Mouse (Mus musculus): ENCODE data around the gene Olfr12. TPM values are rescaled to one million over a fixed set of nuclear protein-coding genes. Genes with fewer than 3 reads are reported as not detected.

Olfr12 gene
- not detected in 2 replicates for polyA plus RNA-seq (2015; fragmentation: Nextera tagmentation; extraction: Ambion mirVana)

DNA sequence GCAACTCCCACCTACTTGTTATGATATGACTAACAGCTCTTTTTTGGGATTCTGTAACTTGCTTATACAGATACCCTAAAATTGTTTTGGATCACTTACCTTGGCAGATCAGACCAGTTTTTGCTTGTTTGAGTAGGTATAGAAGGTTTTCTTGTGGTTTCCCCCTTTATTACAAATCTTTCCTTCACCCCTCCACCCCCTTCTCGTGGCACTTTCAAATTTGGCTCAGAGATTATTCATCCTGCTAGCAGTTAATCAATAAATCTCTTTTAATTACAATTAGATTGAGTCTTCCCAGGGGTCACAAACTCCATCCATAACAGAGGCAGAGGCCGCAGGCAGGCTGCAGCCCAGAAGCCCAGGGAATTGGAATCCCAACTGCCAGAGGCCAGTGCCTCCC is at the start of gene Olfr12:
Gene Olfr12, plus strand, starts transcription at position 301 of the 400 bp plus-strand sequence.
- H3K9ac ChIP-seq, result no peak within 1 kb of the TSS
- H3K9me3 ChIP-seq (replicated peaks), result no peaks in the 10 kb centered on the region
- H3K4me3 ChIP-seq, result no peak within 1 kb of the TSS
- H3K4me1 ChIP-seq, result no peaks in the 10 kb centered on the region
- 77% methylated on average over 2 of the region's 2 CpGs for WGBS
- 0 out of 2 replicates have a peak, but pooled peaks cover under 1% of the 10 kb centered on the region for H3K27me3 ChIP-seq
- H3K36me3 ChIP-seq (ENCODE audit: poor library complexity, severe bottlenecking), result no peaks in the 10 kb centered on the region
- ATAC-seq, result no peak
- H3K4me2 ChIP-seq, result no peak within 1 kb of the TSS
- H3K27ac ChIP-seq, result no peak within 1 kb of the TSS

- 92% methylated on average over 3 of the region's 3 CpGs for WGBS
- no peak for ATAC-seq
Observed at GRCm38 (mm10) chr1:92571022-92571421, 46.6 kb upstream of the Olfr12 start, which contains the start of gene Olfr1413. Olfr1413 (plus strand) TSS chr1:92571322.

DNA sequence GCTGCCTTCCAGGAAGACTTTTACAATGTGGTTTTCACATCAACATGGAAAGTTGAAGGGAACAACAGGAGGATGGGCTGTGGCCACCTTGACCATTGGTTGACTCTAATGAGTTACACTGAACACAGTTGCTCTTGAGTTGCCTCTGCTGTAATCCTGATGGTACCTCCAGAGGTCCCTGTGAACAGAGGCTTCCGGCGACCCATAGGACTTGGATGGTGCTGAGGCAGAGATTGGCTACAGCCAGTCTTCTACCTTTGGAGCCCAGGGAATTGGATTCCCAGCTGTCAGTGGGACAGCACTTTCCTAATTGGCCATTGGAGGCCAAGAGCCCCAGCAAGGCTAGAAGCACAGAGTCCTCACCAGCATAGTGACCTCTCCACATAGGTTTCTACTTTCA is 32.1 kb upstream of the Olfr12 start, which contains the start of gene Olfr1412:
Gene Olfr1412, plus strand, starts transcription at position 301 of the 400 bp plus-strand sequence.
- H3K9ac ChIP-seq, result no peak within 1 kb of the TSS
- H3K9me3 ChIP-seq (replicated peaks), result no peaks in the 10 kb centered on the region
- H3K27ac ChIP-seq, result no peak within 1 kb of the TSS
- ATAC-seq, result no peak
- H3K27me3 ChIP-seq, result 0 out of 2 replicates have a peak, but pooled peaks cover 2% of the 10 kb centered on the region
- 85% methylated on average over 2 of the region's 2 CpGs for WGBS
- H3K36me3 ChIP-seq (ENCODE audit: poor library complexity, severe bottlenecking), result no peaks in the 10 kb centered on the region
- no peak within 1 kb of the TSS for H3K4me3 ChIP-seq
- no peaks in the 10 kb centered on the region for H3K4me1 ChIP-seq
- H3K4me2 ChIP-seq, result no peak within 1 kb of the TSS

More at GRCm38 (mm10) chr1:92571022-92571421, 46.6 kb upstream of the Olfr12 start, which contains the start of gene Olfr1413:
- Histone ChIP-seq H3K4me3 (no peak within 1 kb of the TSS), H3K27ac (no peak within 1 kb of the TSS), H3K9me3 (replicated peaks) (no peaks in the 10 kb centered on the region), H3K36me3 (ENCODE audit: poor library complexity, severe bottlenecking) (no peaks in the 10 kb centered on the region), H3K4me2 (no peak within 1 kb of the TSS), H3K27me3 (no peaks in the 10 kb centered on the region), H3K4me1 (no peaks in the 10 kb centered on the region), H3K9ac (no peak within 1 kb of the TSS)

DNA sequence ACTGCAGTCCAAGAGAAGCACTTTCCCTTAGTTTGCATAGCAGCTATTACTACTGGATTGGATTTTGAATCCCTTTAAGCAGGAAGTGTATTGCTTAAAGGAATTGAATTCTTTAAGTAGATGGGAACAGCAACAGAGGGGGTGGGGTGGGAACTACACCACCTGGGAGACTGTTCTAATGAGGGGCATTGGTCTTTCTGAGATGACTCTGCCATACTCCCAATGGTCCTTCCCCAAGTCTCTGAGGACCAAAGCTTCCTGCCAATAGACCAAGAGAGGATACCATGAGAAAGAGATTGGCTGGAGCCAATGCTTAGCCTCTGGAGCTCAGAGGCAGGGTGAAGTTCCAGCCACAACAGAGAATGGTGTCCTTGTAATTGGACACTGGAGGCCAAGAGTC is 23.5 kb upstream of the Olfr12 start, which contains the start of gene Olfr1411:
Gene Olfr1411, plus strand, starts transcription at position 301 of the 400 bp plus-strand sequence.
- no peaks in the 10 kb centered on the region for H3K36me3 ChIP-seq (ENCODE audit: poor library complexity, severe bottlenecking)
- H3K4me1 ChIP-seq, result no peaks in the 10 kb centered on the region
- ATAC-seq, result no peak
- no peak within 1 kb of the TSS for H3K4me3 ChIP-seq
- H3K9ac ChIP-seq, result no peak within 1 kb of the TSS
- no peak within 1 kb of the TSS for H3K4me2 ChIP-seq
- H3K27ac ChIP-seq, result no peak within 1 kb of the TSS
- no peaks in the 10 kb centered on the region for H3K9me3 ChIP-seq (replicated peaks)
- peaks cover 2% of the 10 kb centered on the region; the same call in 1 of the 2 replicates for H3K27me3 ChIP-seq

DNA sequence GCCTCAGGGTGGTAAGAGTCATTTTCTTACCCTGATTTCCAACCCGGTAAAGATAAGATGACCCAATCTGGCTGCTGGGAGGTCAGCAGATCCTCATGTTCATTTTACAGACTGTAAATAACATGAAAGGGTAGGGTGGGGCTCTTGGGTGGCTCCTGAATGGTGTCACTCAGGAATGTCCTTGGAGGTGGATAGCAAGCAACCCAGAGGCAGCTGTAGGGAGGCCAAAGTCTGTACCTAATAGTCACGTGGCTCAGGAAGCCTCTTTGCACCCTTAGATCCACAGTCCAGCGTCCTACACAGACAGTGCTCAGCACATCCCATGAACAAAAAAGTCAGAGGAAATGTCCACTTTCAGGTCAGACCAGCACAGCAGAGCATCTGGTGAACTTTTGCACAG is 21.6 kb upstream of the Olfr12 start:
- Histone ChIP-seq H3K4me2 (no peak overlapping the region), H3K36me3 (ENCODE audit: poor library complexity, severe bottlenecking) (no peaks in the 10 kb centered on the region), H3K4me1 (no peaks in the 10 kb centered on the region), H3K27ac (no peak overlapping the region), H3K27me3 (no peaks in the 10 kb centered on the region; the same call in 1 of the 2 replicates), H3K4me3 (no peak overlapping the region), H3K9me3 (replicated peaks) (no peaks in the 10 kb centered on the region), H3K9ac (no peak overlapping the region)
- ATAC-seq, result no peak
- WGBS, result 87% methylated on average over 3 of the region's 3 CpGs

GRCm38 (mm10) chr1:92605482-92605881 is 12.1 kb upstream of the Olfr12 start, which contains the start of gene Olfr1410:
Olfr1410 (plus strand) TSS chr1:92605782.
- no peak within 1 kb of the TSS for H3K9ac ChIP-seq
- ATAC-seq, result no peak
- H3K4me3 ChIP-seq, result no peak within 1 kb of the TSS
- no peaks in the 10 kb centered on the region for H3K36me3 ChIP-seq (ENCODE audit: poor library complexity, severe bottlenecking)
- no peak within 1 kb of the TSS for H3K27ac ChIP-seq
- H3K27me3 ChIP-seq, result no peaks in the 10 kb centered on the region; the same call in 1 of the 2 replicates
- no peak within 1 kb of the TSS for H3K4me2 ChIP-seq
- 96% methylated on average over 1 of the region's 1 CpGs for WGBS
- no peaks in the 10 kb centered on the region for H3K9me3 ChIP-seq (replicated peaks)
- no peaks in the 10 kb centered on the region for H3K4me1 ChIP-seq

- Histone ChIP-seq H3K36me3 (ENCODE audit: poor library complexity, severe bottlenecking) (no peaks in the 10 kb centered on the region), H3K9ac (no peak overlapping the region), H3K4me3 (no peak overlapping the region), H3K27me3 (peaks cover 6% of the 10 kb centered on the region; the same call in 1 of the 2 replicates), H3K4me1 (no peaks in the 10 kb centered on the region), H3K4me2 (no peak overlapping the region), H3K9me3 (replicated peaks) (no peaks in the 10 kb centered on the region), H3K27ac (no peak overlapping the region)
- no peak for ATAC-seq
- WGBS, result 77% methylated on average over 4 of the region's 4 CpGs
Observed at GRCm38 (mm10) chr1:92607711-92608110, 9.9 kb upstream of the Olfr12 start.

- 9% methylated on average over 5 of the region's 5 CpGs for WGBS
- ATAC-seq, result no peak
Observed at GRCm38 (mm10) chr1:92611008-92611407, 6.6 kb upstream of the Olfr12 start.

GRCm38 (mm10) chr1:92613175-92613574 is 4.4 kb upstream of the Olfr12 start:
- peaks cover 6% of the 10 kb centered on the region; the same call in 1 of the 2 replicates for H3K27me3 ChIP-seq
- WGBS, result 36% methylated on average over 4 of the region's 4 CpGs

More at GRCm38 (mm10) chr1:92611008-92611407, 6.6 kb upstream of the Olfr12 start:
- Histone ChIP-seq H3K27me3 (peaks cover 6% of the 10 kb centered on the region; the same call in 1 of the 2 replicates), H3K36me3 (ENCODE audit: poor library complexity, severe bottlenecking) (no peaks in the 10 kb centered on the region), H3K27ac (no peak overlapping the region), H3K4me1 (no peaks in the 10 kb centered on the region), H3K4me2 (no peak overlapping the region), H3K9me3 (replicated peaks) (no peaks in the 10 kb centered on the region), H3K9ac (no peak overlapping the region), H3K4me3 (no peak overlapping the region)

DNA sequence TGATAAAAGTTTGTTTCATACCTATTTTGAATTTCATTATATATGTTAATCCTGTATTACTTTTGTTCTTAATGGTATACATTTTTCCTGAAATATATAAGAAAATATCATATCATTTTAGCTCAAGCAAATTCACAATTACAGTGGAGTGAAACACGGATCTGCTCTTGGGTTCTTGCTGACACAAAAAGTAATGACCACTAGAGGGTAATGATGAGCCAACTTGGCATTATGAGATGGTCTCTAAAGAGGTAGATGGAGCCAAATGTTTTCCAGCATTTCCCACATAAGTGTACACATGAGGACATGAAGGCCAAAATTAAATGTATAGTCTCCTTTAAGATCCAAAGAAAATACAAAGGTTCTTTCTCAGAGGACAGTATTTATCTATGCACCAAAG is 3.1 kb upstream of the Olfr12 start:
- Histone ChIP-seq H3K27ac (no peak overlapping the region), H3K9me3 (replicated peaks) (no peaks in the 10 kb centered on the region), H3K27me3 (peaks cover 6% of the 10 kb centered on the region; the same call in 1 of the 2 replicates), H3K4me2 (no peak overlapping the region), H3K4me1 (no peaks in the 10 kb centered on the region), H3K9ac (no peak overlapping the region), H3K36me3 (ENCODE audit: poor library complexity, severe bottlenecking) (no peaks in the 10 kb centered on the region), H3K4me3 (no peak overlapping the region)
- ATAC-seq, result no peak
- WGBS, result 23% methylated on average over 1 of the region's 1 CpGs

More at GRCm38 (mm10) chr1:92613175-92613574, 4.4 kb upstream of the Olfr12 start:
- Histone ChIP-seq H3K9ac (no peak overlapping the region), H3K9me3 (replicated peaks) (no peaks in the 10 kb centered on the region), H3K4me1 (no peaks in the 10 kb centered on the region), H3K4me3 (no peak overlapping the region), H3K27ac (no peak overlapping the region), H3K4me2 (no peak overlapping the region), H3K36me3 (ENCODE audit: poor library complexity, severe bottlenecking) (no peaks in the 10 kb centered on the region)
- ATAC-seq, result no peak; the same call in 1 of the 2 replicates

DNA sequence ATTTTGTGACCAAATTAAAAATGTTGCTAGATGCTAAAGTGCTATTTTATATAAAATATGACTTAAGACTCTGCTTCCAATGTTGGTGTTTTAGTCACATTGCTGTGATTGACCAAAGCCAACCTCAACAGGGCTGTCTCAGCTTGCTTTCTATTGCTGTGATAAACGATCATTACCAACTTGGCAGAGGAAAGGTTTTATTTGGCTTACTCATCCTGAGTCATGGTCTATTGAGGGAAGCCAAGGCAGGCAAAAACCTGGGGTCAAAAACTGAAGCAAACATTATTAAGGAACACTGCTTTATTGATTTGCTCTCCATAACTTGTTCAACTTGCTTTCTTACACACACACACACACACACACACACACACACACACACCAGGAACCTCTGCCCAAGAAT is 1.5 kb upstream of the Olfr12 start:
- Histone ChIP-seq H3K27me3 (peaks cover 6% of the 10 kb centered on the region; the same call in 1 of the 2 replicates), H3K9me3 (replicated peaks) (no peaks in the 10 kb centered on the region), H3K4me1 (no peaks in the 10 kb centered on the region), H3K36me3 (ENCODE audit: poor library complexity, severe bottlenecking) (no peaks in the 10 kb centered on the region), H3K4me2 (no peak overlapping the region), H3K27ac (no peak overlapping the region), H3K9ac (no peak overlapping the region), H3K4me3 (no peak overlapping the region)
- 89% methylated on average over 1 of the region's 1 CpGs for WGBS
- ATAC-seq, result no peak

DNA sequence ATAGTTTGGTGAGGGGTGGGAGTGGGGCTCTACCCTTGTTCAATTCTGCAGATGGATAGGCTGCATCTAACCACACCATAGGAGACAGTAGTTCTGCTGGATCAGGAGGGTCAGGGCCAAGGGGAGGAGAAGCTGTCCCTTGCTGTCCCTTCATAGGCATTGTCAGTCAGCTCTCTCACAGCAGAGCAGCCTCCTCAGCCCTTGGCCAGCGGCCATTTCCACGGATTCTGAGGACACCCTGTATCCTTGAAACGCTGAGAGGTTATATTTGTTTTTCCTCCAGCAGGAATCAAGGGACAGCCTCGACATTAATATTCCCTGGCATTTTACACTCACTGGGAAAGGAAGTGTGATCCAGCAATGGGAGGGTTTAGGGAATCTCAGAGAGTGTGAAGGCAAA is 772 bp downstream of the Olfr12 start:
- Histone ChIP-seq H3K4me2 (no peak overlapping the region), H3K9ac (no peak overlapping the region), H3K27ac (no peak overlapping the region), H3K4me3 (no peak overlapping the region), H3K4me1 (no peaks in the 10 kb centered on the region), H3K36me3 (ENCODE audit: poor library complexity, severe bottlenecking) (no peaks in the 10 kb centered on the region), H3K9me3 (replicated peaks) (no peaks in the 10 kb centered on the region), H3K27me3 (no peaks in the 10 kb centered on the region)
- 75% methylated on average over 4 of the region's 4 CpGs for WGBS
- no peak for ATAC-seq

GRCm38 (mm10) chr1:92628227-92628626 is 10.6 kb downstream of the Olfr12 start:
- H3K27me3 ChIP-seq, result no peaks in the 10 kb centered on the region
- H3K9me3 ChIP-seq (replicated peaks), result no peaks in the 10 kb centered on the region
- no peak overlapping the region for H3K9ac ChIP-seq
- no peak for ATAC-seq
- no peak overlapping the region for H3K27ac ChIP-seq
- no peaks in the 10 kb centered on the region for H3K4me1 ChIP-seq
- H3K36me3 ChIP-seq (ENCODE audit: poor library complexity, severe bottlenecking), result no peaks in the 10 kb centered on the region
- H3K4me2 ChIP-seq, result no peak overlapping the region
- WGBS, result 77% methylated on average over 4 of the region's 4 CpGs
- no peak overlapping the region for H3K4me3 ChIP-seq

All from forebrain, embryonic 13.5 days (tissue).